Mouse (Mus musculus): Measurements from ENCODE around the gene Dgcr6.

DNA sequence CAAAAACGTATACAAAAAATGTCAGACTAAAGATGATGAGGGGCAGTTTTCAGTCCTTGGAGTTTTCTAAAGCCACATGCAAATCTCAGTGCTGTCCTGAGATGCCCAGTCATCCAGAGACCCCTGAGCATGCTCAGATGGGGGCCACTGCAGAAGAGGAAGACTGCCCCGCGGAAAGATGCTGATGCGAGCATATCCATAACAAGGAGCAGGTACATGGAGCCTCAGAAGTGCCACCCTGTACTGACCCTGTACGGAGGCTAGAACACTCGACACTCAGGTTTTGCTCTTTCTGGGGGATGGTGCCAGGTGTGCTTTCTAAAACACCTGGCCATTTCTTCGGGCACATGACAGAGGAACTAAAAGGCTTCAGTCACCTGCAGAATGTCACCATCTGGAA is 338 bp upstream of the Dgcr6 start:
- no peak for TF ChIP-seq CTCF (IDR thresholded peaks at IDR 0.05; ENCODE audit: low read depth, low read length)
- TF ChIP-seq POLR2A (IDR thresholded peaks at IDR 0.05; ENCODE audit: extremely low read depth, insufficient read depth, low read length), result no peak
